Mouse (Mus musculus): ENCODE measurements around the gene Ccnd3.

Ccnd3 gene

DNA sequence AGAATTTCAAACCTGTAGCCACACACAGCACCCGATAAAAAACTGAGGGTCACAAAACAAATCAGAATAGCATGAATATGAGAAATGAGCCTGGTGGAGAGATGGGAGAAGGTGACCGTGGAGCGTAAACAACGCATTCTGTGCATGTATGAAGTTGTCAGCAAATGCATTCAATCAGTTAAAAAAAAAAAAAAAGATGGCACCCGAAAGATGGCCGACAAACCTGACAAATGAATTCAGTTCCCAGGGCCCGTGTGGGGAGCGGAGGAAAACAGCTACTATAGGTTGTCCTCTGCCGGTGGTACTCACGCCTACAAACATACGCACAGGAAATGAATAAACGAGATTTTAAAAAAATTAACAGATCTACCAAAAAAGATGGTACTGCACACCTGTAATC is 40.3 kb downstream of the Ccnd3 start:
- DNase-seq (ENCODE audit: low spot score in 2 of 2) = no peak

DNA sequence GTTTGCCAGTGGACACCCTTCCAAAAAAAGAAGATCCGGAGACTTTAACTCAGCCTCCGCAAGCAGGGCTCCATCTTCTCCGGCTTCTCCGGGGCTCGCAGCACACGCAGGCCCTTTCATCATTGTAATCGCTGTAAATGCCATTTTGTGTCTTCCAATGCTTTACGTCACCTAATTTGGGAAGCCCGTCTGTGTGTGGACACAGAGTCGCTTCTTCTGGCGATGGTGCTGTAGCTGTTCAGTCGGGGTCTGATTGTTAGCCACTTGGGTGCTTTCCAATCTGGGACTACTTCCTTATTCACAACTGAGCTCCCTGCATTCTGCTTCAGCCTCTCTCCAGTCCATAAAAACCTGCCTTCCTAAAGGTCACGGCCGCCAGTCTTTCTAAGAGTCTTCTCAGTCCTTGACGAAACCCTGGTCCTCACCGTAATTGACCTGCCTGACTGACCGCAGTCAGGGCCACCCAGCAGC is 41.0 kb downstream of the Ccnd3 start:
- no peak for DNase-seq (ENCODE audit: low spot score in 2 of 2)

DNA sequence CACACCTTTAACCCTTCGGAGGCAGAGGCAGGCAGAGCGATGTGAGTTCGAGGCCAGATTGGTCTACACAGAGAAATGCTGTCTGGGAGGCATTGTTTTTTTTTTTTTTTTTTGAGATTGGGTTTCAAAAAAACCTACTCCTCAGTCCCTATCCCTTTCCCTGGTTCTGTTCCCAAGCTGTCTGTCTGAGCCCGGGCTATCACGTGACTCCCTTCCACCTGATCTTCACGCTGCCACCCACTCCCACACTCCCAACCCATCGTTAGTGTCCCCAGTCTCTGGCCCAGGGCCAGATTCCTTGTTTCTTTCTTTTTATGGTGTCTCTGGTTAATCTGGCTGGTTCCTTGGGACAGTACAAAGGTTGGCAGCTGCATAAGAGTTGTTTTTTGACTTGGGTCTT is 46.2 kb downstream of the Ccnd3 start:
- DNase-seq (ENCODE audit: low spot score in 2 of 2) = no peak

DNA sequence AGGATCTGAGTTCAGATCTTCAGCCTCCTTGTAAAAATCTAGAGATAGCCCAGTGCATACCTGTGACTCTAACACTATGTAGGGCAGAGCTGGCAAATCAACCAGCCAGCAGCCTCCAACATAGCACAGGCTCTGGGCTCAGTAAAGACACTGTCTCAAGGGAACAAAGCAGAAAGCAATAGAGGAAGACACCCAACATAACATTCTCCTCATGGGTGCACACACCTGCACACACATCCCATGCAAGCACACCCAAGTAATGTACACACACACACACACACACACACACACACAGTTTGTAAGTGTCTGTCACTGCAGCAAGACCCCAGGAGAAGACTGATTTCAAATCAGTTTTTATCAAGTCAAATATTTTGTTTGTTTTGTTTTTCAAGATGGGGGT is 48.1 kb downstream of the Ccnd3 start:
- DNase-seq (ENCODE audit: low spot score in 2 of 2) = no peak

- no peak for DNase-seq (ENCODE audit: low spot score in 2 of 2)
Measured at GRCm38 (mm10) chr17:47554621-47555020, 49.8 kb downstream of the Ccnd3 start.

DNA sequence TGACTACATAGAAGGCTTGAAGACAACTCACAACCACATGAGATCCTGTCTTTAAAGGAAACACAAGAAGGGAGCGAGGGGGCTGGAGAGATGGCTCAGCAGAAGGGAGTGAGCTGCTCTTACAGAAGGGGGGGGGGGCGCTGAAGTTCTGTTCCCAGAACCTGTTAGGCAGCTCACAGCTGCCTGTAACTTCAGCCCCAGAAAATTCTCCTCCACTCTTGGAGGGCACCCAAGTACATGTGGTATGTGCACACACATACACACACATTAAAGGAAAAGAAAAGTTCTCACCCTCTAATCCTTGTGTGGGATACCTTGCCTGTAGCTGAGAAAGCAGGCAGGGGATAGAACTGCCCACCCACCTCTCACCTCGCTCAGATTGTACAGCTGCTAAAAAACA is 52.3 kb downstream of the Ccnd3 start:
- no peak for DNase-seq (ENCODE audit: low spot score in 2 of 2)

DNA sequence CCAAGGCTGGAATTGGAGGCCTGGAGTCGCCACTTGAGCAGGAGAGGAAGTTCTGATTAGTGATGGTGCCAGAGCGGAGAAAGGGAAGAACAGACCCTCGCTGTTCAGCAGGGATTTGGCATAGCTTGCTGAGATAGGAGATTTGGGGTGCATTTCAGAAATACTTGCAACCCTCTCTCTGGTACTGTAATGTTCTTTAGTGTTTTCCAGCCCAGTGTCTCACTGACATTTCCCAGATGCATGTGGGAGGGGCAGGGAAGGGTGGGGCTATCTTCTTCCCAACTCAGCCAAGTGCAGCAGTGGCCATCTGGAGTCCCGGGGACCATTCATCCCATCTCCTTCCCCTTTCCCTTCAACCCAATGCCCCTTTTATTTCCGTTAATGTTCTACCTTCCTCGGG is 54.9 kb downstream of the Ccnd3 start:
- DNase-seq (ENCODE audit: low spot score in 2 of 2) = peak in 1 of 2 experiments; percentile 24

GRCm38 (mm10) chr17:47562875-47563274 is 58.0 kb downstream of the Ccnd3 start:
- no peak for DNase-seq (ENCODE audit: low spot score in 2 of 2)

DNA sequence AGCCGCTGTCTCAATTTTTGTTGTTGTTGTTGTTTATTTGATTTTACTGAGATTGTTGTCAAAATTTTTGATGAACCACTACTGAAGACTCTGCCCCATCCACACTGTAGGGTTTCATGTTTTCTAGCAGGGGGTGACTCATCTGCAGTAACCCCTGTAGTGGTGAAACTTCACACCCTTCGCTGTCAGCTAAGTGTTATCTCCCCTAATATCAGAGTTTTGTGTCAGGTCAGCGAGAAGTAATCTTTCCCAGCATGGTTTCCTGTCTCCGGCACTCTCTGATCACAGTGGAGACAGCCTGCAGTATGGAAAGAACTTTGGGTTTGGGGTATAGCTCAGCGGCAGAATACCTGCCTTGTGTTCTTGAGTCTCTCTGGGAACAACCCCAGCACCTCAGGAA is 59.8 kb downstream of the Ccnd3 start:
- DNase-seq (ENCODE audit: low spot score in 2 of 2) = no peak

- no peak for DNase-seq (ENCODE audit: low spot score in 2 of 2)
Measured at GRCm38 (mm10) chr17:47566133-47566532, 61.3 kb downstream of the Ccnd3 start.

GRCm38 (mm10) chr17:47567271-47567670 is 62.4 kb downstream of the Ccnd3 start:
- no peak for DNase-seq (ENCODE audit: low spot score in 2 of 2)

DNA sequence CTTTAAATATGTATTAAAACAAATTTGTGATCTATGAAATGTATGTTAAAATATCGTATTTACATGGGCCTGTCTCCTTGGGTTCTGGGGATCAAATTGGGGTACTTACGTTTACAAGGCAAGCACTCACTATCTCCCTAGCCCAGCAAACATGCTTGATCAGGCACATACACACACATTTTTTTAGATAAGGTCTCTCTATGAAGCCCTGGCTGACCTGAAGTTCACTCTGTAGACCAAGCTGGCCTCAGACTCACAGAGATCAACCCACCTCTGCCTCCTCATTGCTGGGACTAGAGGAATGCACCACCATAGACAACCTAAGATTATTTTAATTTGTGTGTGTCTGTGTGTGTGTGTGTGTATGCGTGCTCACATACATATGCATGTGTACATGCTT is 63.5 kb downstream of the Ccnd3 start:
- DNase-seq (ENCODE audit: low spot score in 2 of 2) = no peak

- no peak for DNase-seq (ENCODE audit: low spot score in 2 of 2)
Measured at GRCm38 (mm10) chr17:47568951-47569527, 64.2 kb downstream of the Ccnd3 start.

- no peak for DNase-seq (ENCODE audit: low spot score in 2 of 2)
Measured at GRCm38 (mm10) chr17:47571621-47572020, 66.8 kb downstream of the Ccnd3 start.

- DNase-seq (ENCODE audit: low spot score in 2 of 2) = no peak
Measured at GRCm38 (mm10) chr17:47572436-47572835, 67.6 kb downstream of the Ccnd3 start.

- no peak for DNase-seq (ENCODE audit: low spot score in 2 of 2)
Measured at GRCm38 (mm10) chr17:47574028-47574427, 69.2 kb downstream of the Ccnd3 start.

DNA sequence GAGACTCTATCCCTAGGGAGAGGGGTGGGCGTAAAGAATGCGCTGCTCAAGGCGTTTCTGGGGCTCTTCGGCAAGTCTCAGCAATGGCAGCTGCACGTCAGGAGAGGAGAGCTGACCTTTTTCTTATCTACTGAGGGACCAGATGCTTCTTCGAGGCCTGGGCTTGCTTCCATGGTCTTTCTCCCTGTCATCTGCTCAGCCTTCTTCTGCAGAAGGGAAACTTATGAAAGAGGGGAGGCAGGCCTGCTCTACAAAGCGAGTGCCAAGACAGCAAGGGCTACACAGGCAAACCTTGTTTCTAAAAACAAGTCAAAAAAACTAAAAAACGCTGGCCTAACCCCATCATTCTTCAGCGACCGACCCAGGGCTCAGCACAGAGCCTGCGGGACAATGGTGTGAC is 70.0 kb downstream of the Ccnd3 start:
- DNase-seq (ENCODE audit: low spot score in 2 of 2) = no peak

- no peak for DNase-seq (ENCODE audit: low spot score in 2 of 2)
Measured at GRCm38 (mm10) chr17:47578655-47579054, 73.8 kb downstream of the Ccnd3 start.

- DNase-seq (ENCODE audit: low spot score in 2 of 2) = no peak
Measured at GRCm38 (mm10) chr17:47580962-47581361, 76.1 kb downstream of the Ccnd3 start.

DNA sequence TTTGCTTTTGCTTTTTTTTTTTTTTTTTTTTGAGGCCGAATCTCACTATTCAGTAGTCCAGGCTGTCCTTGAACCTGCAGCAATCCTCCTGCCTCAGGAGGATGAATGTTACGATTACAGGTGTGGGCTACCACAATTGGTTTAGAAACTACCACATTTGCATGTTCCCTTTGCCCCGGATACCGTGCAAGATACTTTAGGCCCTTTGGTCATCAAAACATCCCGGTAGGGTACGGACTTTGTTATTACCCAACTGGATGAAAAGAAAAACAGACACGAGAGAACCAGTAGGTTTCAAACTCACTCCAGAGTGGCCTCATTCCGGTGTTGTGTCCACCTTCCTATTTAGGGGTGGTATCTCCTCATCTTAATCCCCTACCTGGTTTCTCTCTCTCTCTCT is 83.7 kb downstream of the Ccnd3 start:
- DNase-seq (ENCODE audit: low spot score in 2 of 2) = no peak

DNA sequence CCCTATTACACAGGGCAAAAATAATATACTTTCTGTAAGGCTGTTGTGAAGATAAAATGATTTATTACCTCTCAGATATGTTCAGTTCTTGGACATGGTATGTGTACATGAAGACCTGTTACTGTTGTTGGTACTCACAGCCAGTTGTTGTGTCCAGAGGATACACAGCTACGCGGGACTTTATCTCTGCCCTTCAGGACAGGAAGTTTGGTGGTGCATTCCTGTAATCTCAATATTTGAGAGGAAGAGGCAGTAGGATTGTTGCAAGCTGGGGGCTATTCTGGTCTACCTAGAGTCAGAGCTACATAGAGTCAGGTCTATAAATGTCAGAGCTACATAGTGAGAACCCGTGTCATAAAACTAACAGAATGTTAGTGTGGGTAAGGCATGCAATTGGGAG is 86.2 kb downstream of the Ccnd3 start:
- DNase-seq (ENCODE audit: low spot score in 2 of 2) = no peak

DNA sequence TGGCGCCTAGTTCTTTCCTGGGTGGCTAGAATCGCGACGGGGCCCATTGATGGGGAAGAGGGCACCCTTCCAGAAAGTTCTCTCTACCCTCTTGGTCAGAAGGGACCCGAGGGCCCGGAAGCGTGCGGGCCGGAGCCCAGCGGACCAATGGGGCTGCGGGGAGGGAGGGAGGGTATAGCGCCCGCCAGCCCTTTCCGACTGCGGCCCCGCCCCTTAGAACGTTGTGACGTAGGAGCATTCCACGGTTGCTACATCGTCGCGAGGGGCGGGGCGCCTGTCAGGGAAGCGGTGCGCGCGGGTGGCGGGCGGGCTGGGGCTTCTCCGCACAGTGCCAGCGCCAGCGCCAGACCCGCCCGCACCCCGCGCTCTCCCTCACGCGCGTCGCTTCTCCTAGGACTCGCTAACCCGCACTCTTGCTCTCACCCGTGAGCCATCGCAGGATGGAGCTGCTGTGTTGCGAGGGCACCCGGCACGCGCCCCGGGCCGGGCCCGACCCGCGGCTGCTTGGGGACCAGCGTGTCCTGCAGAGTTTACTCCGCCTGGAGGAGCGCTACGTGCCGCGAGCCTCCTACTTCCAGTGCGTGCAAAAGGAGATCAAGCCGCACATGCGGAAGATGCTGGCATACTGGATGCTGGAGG is 88.5 kb downstream of the Ccnd3 start:
- peak; percentile 88 to 93 for DNase-seq (ENCODE audit: low spot score in 2 of 2)

DNA sequence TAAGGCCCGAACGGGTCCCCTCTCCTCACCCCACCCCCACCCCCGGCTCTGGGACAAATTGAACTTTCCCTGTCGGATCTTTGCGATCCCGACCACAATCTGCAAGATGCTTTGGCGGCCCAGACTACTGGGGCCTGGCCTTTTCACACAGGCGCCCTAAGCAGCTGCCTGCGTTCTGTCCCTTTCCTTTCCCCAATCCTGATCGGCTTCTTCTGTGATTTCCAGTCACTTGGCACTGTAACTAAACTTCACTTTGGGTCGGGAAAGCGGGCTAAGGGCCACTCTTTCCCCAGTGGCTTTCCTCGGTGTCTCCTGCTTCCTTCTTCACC is 89.0 kb downstream of the Ccnd3 start:
- no peak for DNase-seq (ENCODE audit: low spot score in 2 of 2)

All from urinary bladder, postnatal 36 days (tissue).